ENCODE assay signal across 15 mouse cellular contexts in the genomic region with DNA sequence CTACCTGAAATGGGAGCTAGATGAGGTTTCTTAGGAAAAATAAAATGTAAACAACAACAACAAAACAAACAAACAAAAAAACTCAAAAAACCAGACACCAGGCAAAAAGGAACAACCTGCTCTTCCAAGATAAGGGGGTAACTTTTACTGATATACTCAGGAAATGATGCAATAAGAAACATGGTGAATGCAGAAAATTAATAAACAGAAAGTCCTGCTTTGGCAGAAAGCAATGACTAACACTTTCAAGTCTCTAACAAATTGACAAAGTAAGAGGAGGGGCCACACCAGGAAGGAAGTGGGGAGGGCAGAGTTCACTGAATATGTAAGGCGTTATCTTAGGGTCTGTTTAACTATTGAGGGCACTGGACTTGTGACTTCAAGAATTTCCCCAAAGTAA.
"Had no signal": no experiment of that assay in that cellular context is flagged by ENCODE, and none has a peak within 500 bp of the region (broad histone marks: within the 10 kb centered on the region; RNA-seq: fewer than 3 reads in every experiment).

No protein-coding gene starts in this region.

- H3K4me2 ChIP-seq: kidney, embryonic 15.5 days; midbrain, embryonic 15.5 days; neural tube, embryonic 12.5 days; stomach, embryonic 15.5 days had no signal

- H3K27ac ChIP-seq: kidney, embryonic 15.5 days; left cerebral cortex, adult 2 months; limb, embryonic 10.5 days; midbrain, embryonic 15.5 days; neural tube, embryonic 12.5 days; stomach, embryonic 15.5 days had no signal

- H3K36me3 ChIP-seq: kidney, embryonic 15.5 days; limb, embryonic 10.5 days; midbrain, embryonic 15.5 days; neural tube, embryonic 12.5 days; stomach, embryonic 15.5 days had no signal

- ATAC-seq: lung, postnatal 0 days; midbrain, embryonic 15.5 days had no signal

- H3K4me1 ChIP-seq: kidney, embryonic 15.5 days; limb, embryonic 10.5 days; neural tube, embryonic 12.5 days; stomach, embryonic 15.5 days had no signal

- H3K4me3 ChIP-seq: kidney, embryonic 15.5 days; left cerebral cortex, adult 2 months; limb, embryonic 10.5 days; midbrain, embryonic 15.5 days; neural tube, embryonic 12.5 days; stomach, embryonic 15.5 days had no signal

- H3K9me3 ChIP-seq: kidney, embryonic 15.5 days; limb, embryonic 10.5 days; midbrain, embryonic 15.5 days; stomach, embryonic 15.5 days had no signal

- H3K27me3 ChIP-seq: kidney, embryonic 15.5 days; midbrain, embryonic 15.5 days; neural tube, embryonic 12.5 days; stomach, embryonic 15.5 days had no signal

- DNase-seq: kidney, adult 2 months; kidney, postnatal 14 days; lung, adult 2 months; lung, postnatal 36 days; retina, postnatal 1 day; right cerebral cortex, postnatal 14 days; thymus, adult 2 months; thymus, postnatal 25 days had no signal

- H3K9ac ChIP-seq: kidney, embryonic 15.5 days; midbrain, embryonic 15.5 days; neural tube, embryonic 12.5 days; stomach, embryonic 15.5 days had no signal
